Mouse (Mus musculus): ENCODE measurements around the gene Orm1.

The Orm1 gene

DNA sequence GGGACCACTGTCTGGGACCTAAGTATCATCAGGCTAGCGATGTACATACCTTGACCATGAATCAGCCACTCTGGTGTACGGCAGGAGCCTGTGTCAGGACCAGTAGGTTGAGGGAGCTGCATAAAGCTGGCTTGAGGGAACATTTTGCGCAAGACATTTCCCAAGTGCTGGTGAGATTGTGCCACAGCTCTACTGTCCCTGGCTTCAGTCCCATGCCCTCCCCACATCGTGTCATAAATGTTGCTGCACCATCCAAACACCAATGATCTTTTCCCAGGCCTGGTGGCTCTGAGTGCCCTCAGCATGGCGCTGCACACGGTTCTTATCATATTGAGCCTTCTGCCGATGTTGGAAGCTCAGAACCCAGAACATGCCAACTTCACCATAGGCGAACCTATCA, at the start of gene Orm1:
Orm1 (plus strand) TSS at position 266 of the 400 bp plus-strand sequence.
- DNase-seq (ENCODE audit: low read depth, low spot score): no peak

- DNase-seq (ENCODE audit: low read depth, low spot score): no peak
These were observed 48.7 kb upstream of the Orm1 start for GRCm38 (mm10) chr4:63295641-63296040.

DNA sequence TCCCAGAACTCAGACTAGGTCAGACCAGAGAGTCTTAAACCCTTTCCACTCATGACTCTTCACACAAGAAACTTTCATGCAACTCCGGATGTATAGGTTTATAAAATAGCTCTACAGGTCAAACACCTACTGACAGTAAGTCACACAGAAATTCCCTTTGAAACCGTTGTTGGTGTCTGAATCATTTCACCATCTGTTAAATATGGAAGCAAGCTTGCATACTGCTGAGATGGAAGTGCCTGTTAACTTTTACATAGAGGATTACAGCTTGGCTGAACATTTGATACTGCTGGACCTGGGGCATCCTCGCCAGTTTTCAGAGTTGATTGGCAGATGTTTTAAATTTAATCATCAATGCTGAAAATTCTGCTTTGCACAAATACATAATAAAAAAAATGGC, 48.1 kb upstream of the Orm1 start:
- no peak for DNase-seq (ENCODE audit: low read depth, low spot score)

DNA sequence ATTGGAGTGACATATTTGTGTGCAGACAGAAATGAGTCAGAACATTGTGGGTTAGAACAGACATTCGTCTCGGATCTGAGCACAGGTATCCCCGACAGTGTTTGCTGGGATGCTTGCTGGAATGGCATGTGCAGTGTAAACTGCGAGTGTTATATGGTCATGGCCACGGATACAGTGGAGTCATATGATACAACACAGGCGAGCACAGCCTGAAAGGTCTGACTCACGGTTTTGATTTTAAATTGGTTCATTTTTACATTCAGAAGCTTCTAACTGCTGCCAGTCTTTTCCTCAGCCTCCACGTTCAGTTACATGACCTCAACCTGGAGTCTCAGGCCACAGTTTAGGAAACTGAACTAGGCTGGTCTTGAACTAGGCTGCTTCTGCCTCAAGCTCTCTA, 47.5 kb upstream of the Orm1 start:
- no peak for DNase-seq (ENCODE audit: low read depth, low spot score)

GRCm38 (mm10) chr4:63298191-63298590, 46.2 kb upstream of the Orm1 start:
- no peak for DNase-seq (ENCODE audit: low read depth, low spot score)

GRCm38 (mm10) chr4:63302641-63303040, 41.7 kb upstream of the Orm1 start:
- DNase-seq (ENCODE audit: low read depth, low spot score): no peak

- peak; percentile 78 for DNase-seq (ENCODE audit: low read depth, low spot score)
These were observed 36.9 kb upstream of the Orm1 start for GRCm38 (mm10) chr4:63307175-63308062.

DNA sequence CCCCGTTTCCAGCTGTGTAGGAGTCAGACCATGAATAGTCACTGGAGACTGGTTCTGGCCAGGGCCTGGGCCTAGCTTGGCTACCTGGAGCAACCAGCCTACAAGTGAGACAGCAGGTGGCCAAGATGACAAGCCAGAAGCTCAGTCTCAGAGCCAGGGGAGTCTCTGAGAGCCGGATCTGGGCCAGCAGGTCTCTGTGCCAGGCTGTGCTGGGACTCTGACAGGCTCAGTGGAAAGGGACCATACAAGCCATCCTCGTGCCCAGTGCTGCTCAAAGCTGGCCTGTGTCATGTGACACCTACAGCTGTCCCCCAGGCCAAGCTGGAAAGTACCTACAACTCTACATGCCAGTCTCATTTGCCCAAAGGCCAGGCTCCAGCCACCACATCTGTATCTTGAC, 36.0 kb upstream of the Orm1 start:
- DNase-seq (ENCODE audit: low read depth, low spot score): no peak

GRCm38 (mm10) chr4:63310247-63310855, 34.0 kb upstream of the Orm1 start:
- no peak for DNase-seq (ENCODE audit: low read depth, low spot score)

DNA sequence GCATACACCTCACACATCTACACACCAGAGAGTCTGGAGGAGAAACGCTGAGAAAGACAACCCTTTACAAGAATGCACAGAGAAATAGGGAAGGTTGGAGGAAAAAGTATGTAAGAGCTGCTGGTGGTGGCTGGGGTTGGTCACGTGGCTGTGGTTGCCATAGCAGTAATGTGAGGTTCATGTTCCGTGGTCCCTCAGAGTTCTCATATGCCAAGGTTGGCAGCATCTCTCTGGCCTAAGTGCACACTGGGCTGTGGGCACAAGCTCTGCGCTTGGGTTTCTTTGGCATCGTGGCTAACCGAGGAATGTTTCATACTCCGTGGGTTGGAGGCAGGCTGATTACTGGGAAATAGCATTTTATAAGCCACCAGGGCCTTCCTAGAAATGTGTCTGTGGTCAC, 32.9 kb upstream of the Orm1 start:
- no peak for DNase-seq (ENCODE audit: low read depth, low spot score)

- no peak for DNase-seq (ENCODE audit: low read depth, low spot score)
These were observed 30.3 kb upstream of the Orm1 start for GRCm38 (mm10) chr4:63314063-63314462.

- no peak for DNase-seq (ENCODE audit: low read depth, low spot score)
These were observed 28.1 kb upstream of the Orm1 start for GRCm38 (mm10) chr4:63316076-63316746.

- peak; percentile 44 for DNase-seq (ENCODE audit: low read depth, low spot score)
These were observed 24.8 kb upstream of the Orm1 start for GRCm38 (mm10) chr4:63319566-63319965.

DNA sequence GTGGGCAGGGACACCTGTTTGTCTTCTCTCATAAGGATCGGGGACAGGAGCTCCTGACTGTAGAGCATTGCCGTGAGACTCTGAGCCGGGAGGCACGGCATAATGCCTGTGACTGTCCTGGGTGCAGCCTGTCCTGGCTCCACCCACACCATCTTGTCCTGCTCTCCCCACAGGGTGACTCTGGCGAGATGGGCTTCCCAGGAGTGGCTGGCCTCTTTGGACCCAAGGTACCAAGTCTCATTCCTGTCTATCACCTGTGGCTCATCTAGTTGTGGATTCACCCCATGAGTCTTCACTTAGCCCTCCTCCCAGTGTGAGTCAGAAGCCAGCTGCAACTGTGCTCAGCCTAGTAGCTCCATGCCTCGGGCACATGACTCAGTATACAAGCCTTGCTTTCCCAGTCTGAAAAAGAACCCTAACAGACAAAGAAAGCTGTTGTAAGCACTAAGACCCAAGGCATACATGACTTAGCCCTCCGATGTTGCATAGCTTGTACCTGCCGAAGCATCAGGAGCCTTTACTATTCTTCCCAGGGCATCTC, 21.0 kb upstream of the Orm1 start:
- DNase-seq (ENCODE audit: low read depth, low spot score): no peak

- DNase-seq (ENCODE audit: low read depth, low spot score): no peak
These were observed 11.0 kb upstream of the Orm1 start for GRCm38 (mm10) chr4:63333403-63333802.

GRCm38 (mm10) chr4:63338414-63339076, 5.8 kb upstream of the Orm1 start:
- DNase-seq (ENCODE audit: low read depth, low spot score): no peak

DNA sequence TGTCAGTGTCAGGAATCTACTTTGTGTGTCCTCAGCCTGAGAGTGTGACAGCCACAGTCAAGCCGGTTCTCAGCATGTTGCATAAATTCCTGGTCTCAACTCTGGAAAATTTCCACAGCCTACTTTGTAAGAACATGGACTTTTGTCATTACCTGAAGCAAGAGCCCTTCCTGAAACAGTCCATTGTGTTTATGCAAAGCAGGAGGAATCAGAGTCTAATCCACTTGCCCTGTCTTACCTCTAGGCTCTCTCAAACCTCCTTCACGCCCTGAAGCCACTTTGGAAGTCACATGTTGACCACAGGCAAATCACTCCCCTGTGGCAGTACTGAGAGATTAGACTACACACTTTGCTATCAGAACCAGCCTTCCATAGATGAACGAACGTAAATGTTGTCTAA, 1.9 kb upstream of the Orm1 start:
- DNase-seq (ENCODE audit: low read depth, low spot score): no peak

- DNase-seq (ENCODE audit: low read depth, low spot score): no peak
These were observed 752 bp upstream of the Orm1 start for GRCm38 (mm10) chr4:63343608-63344007.

DNA sequence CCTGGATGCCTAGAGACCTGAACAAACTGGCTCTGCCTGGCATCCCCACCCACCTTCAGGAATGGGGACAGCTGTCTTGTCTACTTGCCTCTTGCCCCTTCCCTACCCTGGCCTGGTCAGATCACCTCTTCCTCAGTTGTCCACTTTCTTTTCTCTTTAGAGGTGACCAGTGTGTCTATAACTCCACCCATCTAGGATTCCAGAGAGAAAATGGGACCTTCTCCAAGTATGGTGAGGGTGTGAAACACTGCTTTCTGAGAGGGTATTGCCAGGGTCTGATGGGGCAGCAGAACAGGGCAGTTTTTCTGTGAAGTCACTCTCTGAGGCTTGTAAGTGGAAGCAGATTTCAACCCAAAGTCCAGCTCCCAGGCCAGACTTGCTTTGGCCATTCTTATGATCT, 901 bp downstream of the Orm1 start:
- DNase-seq (ENCODE audit: low read depth, low spot score): no peak

DNA sequence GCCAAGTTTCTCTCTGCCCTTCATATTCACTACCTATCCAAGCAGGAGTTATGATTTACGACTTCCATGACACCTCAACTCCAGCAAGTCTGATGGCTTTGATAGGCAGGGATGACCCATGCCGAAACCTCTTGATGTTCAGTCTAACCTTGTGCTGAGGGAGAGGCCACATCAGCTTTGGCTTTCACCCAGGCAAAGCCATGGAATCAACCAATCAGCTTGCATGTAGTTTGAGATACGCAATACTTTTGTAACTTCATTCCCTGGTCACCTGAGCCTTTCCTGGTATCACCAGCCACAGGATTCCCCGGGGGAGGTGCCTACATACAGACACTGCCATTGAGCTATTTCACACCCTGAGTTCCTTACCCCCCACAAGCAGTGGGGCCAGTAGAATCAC, 2.3 kb downstream of the Orm1 start:
- DNase-seq (ENCODE audit: low read depth, low spot score): no peak

- no peak for DNase-seq (ENCODE audit: low read depth, low spot score)
These were observed 4.2 kb downstream of the Orm1 start for GRCm38 (mm10) chr4:63348524-63348923.
